23 mouse cellular contexts compared by ENCODE assay signal in genomic region chr14:46848736-46849135, GRCm38 (mm10). TPM values are rescaled to one million over a fixed set of nuclear protein-coding genes. Genes with fewer than 3 reads are reported as not detected.
DNase-seq lines count a peak whose midpoint lies in the region; TF ChIP-seq lines count a peak whose summit lies in the region.
"Had no signal": no experiment of that assay in that cellular context is flagged by ENCODE, and none has a peak within 500 bp of the region (broad histone marks: within the 10 kb centered on the region; RNA-seq: fewer than 3 reads in every experiment).

No protein-coding gene starts in this region.

- no peaks in the 10 kb centered on the region for H3K9me3 ChIP-seq in CH12.LX (replicated peaks; ENCODE audit: low read length)
- no peaks in the 10 kb centered on the region for H3K9me3 ChIP-seq in ES-E14 (ENCODE audit: control insufficient read depth, insufficient read depth, low read depth, low read length)
- no peaks in the 10 kb centered on the region for H3K9me3 ChIP-seq in MEL (replicated peaks; ENCODE audit: insufficient read depth, low read length)
- H3K9me3 ChIP-seq: G1E had no signal

- TF ChIP-seq EP300 in CH12.LX (IDR thresholded peaks at IDR 0.05; ENCODE audit: low read length): no peak
- TF ChIP-seq EP300 in MEL (IDR thresholded peaks at IDR 0.05; ENCODE audit: low read depth in 1 of 2, low read length in 2 of 2): no peak

- dilution Hi-C loops in CH12.LX (cut with MboI; ENCODE audit: extremely low pct_ligation_motif_present, extremely low pct_unique_long_range_greater_than_20kb, low sequenced_read_pairs): no loop called here

- H3K36me3 ChIP-seq in CH12.LX (replicated peaks in 1 of 2; ENCODE audit: control insufficient read depth in 1 of 2, insufficient read depth in 1 of 2, low read length in 1 of 2) (peaks cover 0 to 19% of the 10 kb centered on the region in 2 experiments), ES-E14 (ENCODE audit: control insufficient read depth, insufficient read depth, low read length, poor library complexity, severe bottlenecking) (no peaks in the 10 kb centered on the region), MEL (ENCODE audit: control insufficient read depth in 1 of 2, insufficient read depth in 2 of 2, low read length in 2 of 2) (peaks cover 0 to 18% of the 10 kb centered on the region in 2 experiments; a peak in 2 of 4 replicates)

- no peak overlapping the region for H3K4me2 ChIP-seq in CH12.LX (ENCODE audit: insufficient read depth, low read depth, poor library complexity, severe bottlenecking)

- no peak overlapping the region for H3K9ac ChIP-seq in CH12.LX (ENCODE audit: insufficient read depth, low read depth)
- no peak overlapping the region for H3K9ac ChIP-seq in ES-E14 (ENCODE audit: insufficient read depth, low read depth, low read length, poor library complexity, severe bottlenecking)
- H3K9ac ChIP-seq in MEL (ENCODE audit: control insufficient read depth, low read depth, low read length, poor library complexity, severe bottlenecking): no peak overlapping the region

- H3K4me1 ChIP-seq in CH12.LX (ENCODE audit: control insufficient read depth in 1 of 2, insufficient read depth in 2 of 2) (peaks cover 0 to 6% of the 10 kb centered on the region in 2 experiments; a peak in 2 of 4 replicates), ES-E14 (ENCODE audit: control insufficient read depth in 2 of 2, insufficient read depth in 2 of 2, low read length in 2 of 2, poor library complexity in 1 of 2) (no peaks in the 10 kb centered on the region), MEL (ENCODE audit: control insufficient read depth in 1 of 2, insufficient read depth in 2 of 2, low read length in 2 of 2) (peaks cover 6 to 13% of the 10 kb centered on the region in 2 experiments)

- H3K4me3 ChIP-seq in CH12.LX (replicated peaks in 1 of 3; ENCODE audit: low read depth in 2 of 3, low read length in 2 of 3, poor library complexity in 1 of 3) (no peak overlapping the region), ES-E14 (ENCODE audit: insufficient read depth in 1 of 2, low read depth in 1 of 2, low read length in 2 of 2, poor library complexity in 1 of 2, severe bottlenecking in 1 of 2) (no peak overlapping the region), MEL (ENCODE audit: control insufficient read depth in 1 of 2, insufficient read depth in 1 of 2, low read depth in 2 of 2, low read length in 2 of 2) (no peak overlapping the region)

- no peak overlapping the region for H3K27ac ChIP-seq in CH12.LX (ENCODE audit: insufficient read depth, low read depth)
- H3K27ac ChIP-seq in ES-E14 (ENCODE audit: insufficient read depth, low read depth, low read length, poor library complexity, severe bottlenecking): no peak overlapping the region
- no peak overlapping the region for H3K27ac ChIP-seq in MEL (ENCODE audit: control insufficient read depth, low read depth, low read length)

- DNase-seq in heart, adult 11 months: peak; percentile 83
- no peak for DNase-seq in heart, postnatal 14 days
- no peak for DNase-seq in CH12.LX (ENCODE audit: extremely low read depth)
- no peak for DNase-seq in ES-E14 (ENCODE audit: low read depth, low spot score)
- no peak for DNase-seq in MEL (ENCODE audit: low read depth, low spot score)
- DNase-seq in spleen, adult 18-20 months: no peak
- no peak for DNase-seq in lung, adult 18-20 months
- DNase-seq in gastrocnemius, adult 8-10 months (ENCODE audit: low spot score in 2 of 2): no peak
- DNase-seq: adrenal gland, adult 2 months; adrenal gland, adult 8-10 months; adrenal gland, postnatal 10 days; adrenal gland, postnatal 14 days; adrenal gland, postnatal 25 days; adrenal gland, postnatal 36 days; B cell, adult 2 months; cerebellum, adult 11 months; cerebellum, adult 11-12 months; cerebellum, adult 18-20 months; cerebellum, adult 2 months; cerebellum, adult 8-10 months had no signal

- H3K79me2 ChIP-seq in CH12.LX (replicated peaks; ENCODE audit: control insufficient read depth, extremely low read depth, insufficient read depth, poor library complexity, severe bottlenecking) (no peaks in the 10 kb centered on the region), MEL (ENCODE audit: control insufficient read depth, insufficient read depth, low read length, poor library complexity) (no peaks in the 10 kb centered on the region)

- in situ Hi-C loops in CH12.LX (cut with MboI; ENCODE audit: low pct_ligation_motif_present, low pct_unique_long_range_greater_than_20kb, low sequenced_read_pairs): no loop called here
- in situ Hi-C loops in ES-E14 (cut with MboI; ENCODE audit: low sequenced_read_pairs in 2 of 2, unreplicated experiment in 2 of 2): no loop called here

- TF ChIP-seq RAD21 in CH12.LX (IDR thresholded peaks at IDR 0.05; ENCODE audit: low read depth, low read length) (no peak), MEL (IDR thresholded peaks at IDR 0.05; ENCODE audit: low read depth, low read length) (no peak)

- TF ChIP-seq POLR2A in CH12.LX (IDR thresholded peaks at IDR 0.05; ENCODE audit: low read depth, low read length) (no peak), MEL (IDR thresholded peaks at IDR 0.05; ENCODE audit: control insufficient read depth in 1 of 2, insufficient read depth in 1 of 2, low read depth in 1 of 2, low read length in 2 of 2, poor library complexity in 1 of 2) (no peak)

- TF ChIP-seq CTCF in CH12.LX (conservative IDR thresholded peaks at IDR 0.05 in 1 of 2, IDR thresholded peaks at IDR 0.05 in 1 of 2; ENCODE audit: low read depth in 2 of 2, low read length in 2 of 2) (no peak), MEL (IDR thresholded peaks at IDR 0.05 in 2 of 3, conservative IDR thresholded peaks at IDR 0.05 in 1 of 3; ENCODE audit: control insufficient read depth in 1 of 3, insufficient read depth in 1 of 3, low read depth in 2 of 3, low read length in 3 of 3, poor library complexity in 1 of 3, severe bottlenecking in 1 of 3) (no peak)

- intact Hi-C loops in heart, postnatal 14 days (cut with DNase I): no loop called here

- H3K27me3 ChIP-seq in CH12.LX (replicated peaks): no peaks in the 10 kb centered on the region
- no peaks in the 10 kb centered on the region for H3K27me3 ChIP-seq in MEL (ENCODE audit: control insufficient read depth in 1 of 2, insufficient read depth in 2 of 2, low read length in 2 of 2)
- H3K27me3 ChIP-seq: Patski had no signal

TF ChIP-seq in CH12.LX, 34 proteins besides CTCF, POLR2A, EP300 and RAD21:
- TF ChIP-seq POLR2AphosphoS2 (IDR thresholded peaks at IDR 0.05; ENCODE audit: low read depth, low read length): no peak
- TF ChIP-seq MEF2A (IDR thresholded peaks at IDR 0.05; ENCODE audit: borderline replicate concordance, low read depth, low read length): no peak
- TF ChIP-seq MAFK (IDR thresholded peaks at IDR 0.05; ENCODE audit: insufficient replicate concordance, low read length): peak; percentile 90
- no peak for TF ChIP-seq E2F4 (IDR thresholded peaks at IDR 0.05; ENCODE audit: insufficient replicate concordance, low read depth, low read length)

TF ChIP-seq in ES-E14, 5 proteins besides CTCF, POLR2A, EP300 and RAD21:
- TF ChIP-seq HCFC1 (IDR thresholded peaks at IDR 0.05; ENCODE audit: borderline replicate concordance, insufficient read depth, low read length) (no peak), MAFK (IDR thresholded peaks at IDR 0.05; ENCODE audit: insufficient read depth, low read depth, low read length) (peak; percentile 93)
TF ChIP-seq in ES-E14: peak in this region for 1.

TF ChIP-seq in MEL, 35 proteins besides CTCF, POLR2A, EP300 and RAD21:
- TF ChIP-seq MAFK (IDR thresholded peaks at IDR 0.05; ENCODE audit: borderline replicate concordance, low read depth, low read length) (peak; percentile 82), KAT2A (conservative IDR thresholded peaks at IDR 0.05; ENCODE audit: low read depth, low read length) (no peak)
TF ChIP-seq in MEL: peak in this region for 1.

RNA-seq across cellular contexts. Expression of gene Cgrrf1, which starts 16.8 kb away (rescaled TPM):
- 10 to 100 TPM; 38.4 to 38.5 TPM for total RNA-seq in heart, postnatal 14 days (2021)
- 9.6 and 10.7 TPM in 2 replicates for total RNA-seq in CH12.LX (2012; rRNA removed)
- 17.1 and 19.1 TPM in 2 replicates for total RNA-seq in CH12.LX (2014; rRNA removed)
- polyA plus RNA-seq in CH12.LX (2012; ENCODE audit: insufficient read length, low read depth): 9.4 and 13.1 TPM in 2 replicates
- total RNA-seq in ES-E14 (2012; rRNA removed): 6.6 and 10.5 TPM in 2 replicates
- 18.3 and 19.3 TPM in 2 replicates for total RNA-seq in MEL (2012; rRNA removed)
- 10 to 100 TPM in 1 of 2 experiments, not detected in 1; 26.2 TPM for polyA plus RNA-seq in MEL (2012; ENCODE audit: insufficient read depth in 1 of 2, insufficient read length in 2 of 2, low read depth in 1 of 2, low replicate concordance in 2 of 2, missing spikeins in 1 of 2)
- total RNA-seq in gastrocnemius, adult 8-10 months (2022): 10 to 100 TPM; 50.0 to 57.8 (median 53.9) TPM

RNA-seq across cellular contexts. Expression of gene Gmfb, which starts 26.7 kb away (rescaled TPM):
- total RNA-seq in heart, postnatal 14 days (2021): 10 to 100 TPM; 34.7 to 37.4 TPM
- total RNA-seq in CH12.LX (2012; rRNA removed) (27.2 and 33.8 TPM in 2 replicates), CH12.LX (2014; rRNA removed) (97.6 and 110 TPM in 2 replicates), ES-E14 (2012; rRNA removed) (26.9 and 30.4 TPM in 2 replicates), MEL (2012; rRNA removed) (53.0 and 59.6 TPM in 2 replicates)
- polyA plus RNA-seq in CH12.LX (2012; ENCODE audit: insufficient read length, low read depth) (60.4 and 70.1 TPM in 2 replicates), MEL (2012; ENCODE audit: insufficient read depth in 1 of 2, insufficient read length in 2 of 2, low read depth in 1 of 2, low replicate concordance in 2 of 2, missing spikeins in 1 of 2) (10 to 100 TPM in 1 of 2 experiments, not detected in 1; 55.6 TPM)
- total RNA-seq in gastrocnemius, adult 8-10 months (2022): 10 to 100 TPM; 15.3 to 20.5 (median 19.2) TPM

RNA-seq across cellular contexts. Expression of gene Samd4, which starts 33.9 kb away (rescaled TPM):
- total RNA-seq in heart, postnatal 14 days (2021): 10 to 100 TPM; 53.4 to 54.8 TPM
- 0.29 and 0.64 TPM in 2 replicates for total RNA-seq in CH12.LX (2012; rRNA removed)
- total RNA-seq in CH12.LX (2014; rRNA removed): 1.5 TPM in 2 replicates
- polyA plus RNA-seq in CH12.LX (2012; ENCODE audit: insufficient read length, low read depth): 3.6 and 4.6 TPM in 2 replicates
- 4.2 and 5.7 TPM in 2 replicates for total RNA-seq in ES-E14 (2012; rRNA removed)
- total RNA-seq in MEL (2012; rRNA removed): 0.04 and 0.10 TPM in 2 replicates
- polyA plus RNA-seq in MEL (2012; ENCODE audit: insufficient read depth in 1 of 2, insufficient read length in 2 of 2, low read depth in 1 of 2, low replicate concordance in 2 of 2, missing spikeins in 1 of 2): under 1 TPM in 1 of 2 experiments, not detected in 1; 0.08 TPM
- total RNA-seq in gastrocnemius, adult 8-10 months (2022): 10 to 100 TPM; 47.4 to 69.0 (median 56.6) TPM
- polyA plus RNA-seq: CD4-positive, CD25-positive, alpha-beta regulatory T cell, adult 4 months; G1E had no signal
